Mouse (Mus musculus) embryonic fibroblast, embryonic 13.5 days (primary cell): ENCODE data around the gene Gm815.

ENCODE experiments used
- CTCF ChIP-seq: IDR thresholded peaks from 2 replicates; pipeline ENCODE4 v1.5.1; 2011; ENCODE audit warnings: mild to moderate bottlenecking, control low read depth, low read length, moderate library complexity, borderline replicate concordance; ENCODE audit not compliant: insufficient read depth
- POLR2A ChIP-seq: IDR thresholded peaks from 2 replicates; pipeline ENCODE4 v1.6.1; 2011; ENCODE audit warnings: low read depth, mild to moderate bottlenecking, control low read depth, low read length, moderate library complexity

- TF ChIP-seq POLR2A (no peak), CTCF (no peak)
Measured at GRCm38 (mm10) chr19:26888171-26888570, 2.5 kb downstream of the Gm815 start.
